Mouse (Mus musculus) stomach, embryonic 14.5 days (tissue): ENCODE data around the gene Cadps. TPM values are rescaled to one million over a fixed set of nuclear protein-coding genes. Genes with fewer than 3 reads are reported as not detected.

Source experiments
- ATAC-seq: fragments of 200-750 bp; cut with Nextera tagmentation; 2 replicates; pipeline ENCODE4 v1.8.0; 2017; ENCODE audit warnings: low read depth, moderate TSS enrichment; ENCODE audit not compliant: insufficient number of reproducible peaks, insufficient read depth, low FRiP score
- H3K27ac ChIP-seq: fragments of 300-500 bp; sonication (generic); 2 replicates; pipeline ENCODE4 v1.5.1; 2014; ENCODE audit warnings: mild to moderate bottlenecking, low read length, moderate library complexity, mixed read lengths
- H3K27me3 ChIP-seq: fragments of 300-500 bp; sonication (generic); 2 replicates; pipeline ENCODE4 v1.6.1; 2014; ENCODE audit warnings: low read length, control low read depth, mixed read lengths; ENCODE audit not compliant: control insufficient read depth, insufficient read depth
- H3K36me3 ChIP-seq: fragments of 300-500 bp; sonication (generic); 2 replicates; pipeline ENCODE4 v1.6.1; 2014; ENCODE audit warnings: mild to moderate bottlenecking, control low read depth, low read length, moderate library complexity, mixed read lengths; ENCODE audit not compliant: control insufficient read depth, insufficient read depth
- H3K4me1 ChIP-seq: fragments of 300-500 bp; sonication (generic); 2 replicates; pipeline ENCODE4 v1.6.1; 2014; ENCODE audit warnings: low read length, control low read depth, mixed read lengths; ENCODE audit not compliant: control insufficient read depth, insufficient read depth
- H3K4me2 ChIP-seq: fragments of 300-500 bp; sonication (generic); replicated peaks from 2 replicates; pipeline ENCODE4 v1.6.1; 2014; ENCODE audit warnings: low read depth, low read length, control low read depth
- H3K4me3 ChIP-seq: fragments of 300-500 bp; sonication (generic); 2 replicates; pipeline ENCODE4 v1.5.1; 2014; ENCODE audit warnings: low read depth, low read length, control low read depth
- H3K9ac ChIP-seq: fragments of 300-500 bp; sonication (generic); replicated peaks from 2 replicates; pipeline ENCODE4 v1.6.1; 2014; ENCODE audit warnings: low read depth, mild to moderate bottlenecking, control low read depth, low read length, moderate library complexity, mixed read lengths
- H3K9me3 ChIP-seq: fragments of 300-500 bp; sonication (generic); 2 replicates; pipeline ENCODE4 v1.6.1; 2016; ENCODE audit warnings: low read depth, low read length, control low read depth; ENCODE audit not compliant: control insufficient read depth
- WGBS: fragments of 180-500 bp; shearing (Covaris S2); extraction: QIAGEN DNeasy Blood & Tissue Kit; methylation state at CpG from one replicate; pipeline ENCODE4 v1.1.7; 2014; 5-methylcytosine and 5-hydroxymethylcytosine counted together
- polyA plus RNA-seq: library from polyadenylated mRNA; unstranded; fragments of >200 nt; fragmentation: Nextera tagmentation; extraction: Ambion mirVana; gene quantifications from 2 replicates; pipeline ENCODE4 v1.2.1, GENCODE M21; 2014

Gene Cadps
- polyA plus RNA-seq, 1 experiment from 2014 or later = 4.8 TPM

DNA sequence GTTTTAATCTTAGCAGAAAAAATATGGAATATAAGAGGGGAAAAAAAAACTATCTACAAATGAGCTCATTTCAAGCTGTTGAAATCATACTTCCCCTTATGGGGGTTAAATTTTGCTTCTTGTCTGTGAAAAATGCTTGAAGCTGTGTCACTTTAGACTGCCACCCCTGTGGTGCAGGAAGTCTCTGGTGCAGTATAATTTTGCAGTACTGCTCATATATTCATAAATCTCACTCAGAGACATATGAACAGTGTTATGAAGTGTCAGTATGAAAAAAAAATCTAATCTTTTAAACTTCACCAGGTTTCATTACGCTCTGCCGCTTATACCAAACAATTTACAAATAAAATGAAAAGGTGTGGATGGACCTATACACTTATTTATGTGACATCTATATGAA, 445.6 kb downstream of the Cadps start:
- no peak for ATAC-seq
- H3K9ac ChIP-seq = no peak overlapping the region

DNA sequence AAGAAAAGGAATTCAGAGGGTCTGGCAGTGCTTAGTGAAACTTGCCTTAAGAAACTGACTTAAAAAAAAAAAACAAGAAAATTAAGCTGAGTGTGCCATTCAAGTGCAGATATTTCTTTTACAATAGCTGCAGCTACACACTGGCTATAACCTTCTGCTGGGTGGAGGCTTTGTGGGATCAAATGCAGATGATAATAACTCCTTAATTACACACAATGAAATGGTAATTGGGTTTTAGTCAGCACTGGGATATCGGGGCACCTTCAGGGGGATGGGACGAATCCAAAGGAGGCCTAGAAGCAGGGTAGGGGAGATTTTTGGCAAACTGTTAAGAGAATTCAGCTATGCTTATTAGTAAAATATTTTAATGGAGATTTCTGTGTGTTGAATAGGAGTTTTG, 447.4 kb downstream of the Cadps start:
- ATAC-seq = no peak
- no peaks in the 10 kb centered on the region for H3K9me3 ChIP-seq
- no peak overlapping the region for H3K9ac ChIP-seq
- no peaks in the 10 kb centered on the region for H3K36me3 ChIP-seq
- no peaks in the 10 kb centered on the region for H3K4me1 ChIP-seq
- H3K27ac ChIP-seq = no peak overlapping the region
- H3K27me3 ChIP-seq = no peaks in the 10 kb centered on the region
- WGBS = 80% methylated on average over 2 of the region's 2 CpGs
- H3K4me2 ChIP-seq = no peak overlapping the region
- H3K4me3 ChIP-seq = no peak overlapping the region

More for the DNA sequence above, 445.6 kb downstream of the Cadps start:
- Histone ChIP-seq H3K4me1 (no peaks in the 10 kb centered on the region), H3K27ac (no peak overlapping the region), H3K4me3 (no peak overlapping the region), H3K4me2 (no peak overlapping the region), H3K27me3 (no peaks in the 10 kb centered on the region), H3K36me3 (no peaks in the 10 kb centered on the region), H3K9me3 (no peaks in the 10 kb centered on the region)
- whole genome bisulfite sequencing = 93% methylated on average over 2 of the region's 2 CpGs

DNA sequence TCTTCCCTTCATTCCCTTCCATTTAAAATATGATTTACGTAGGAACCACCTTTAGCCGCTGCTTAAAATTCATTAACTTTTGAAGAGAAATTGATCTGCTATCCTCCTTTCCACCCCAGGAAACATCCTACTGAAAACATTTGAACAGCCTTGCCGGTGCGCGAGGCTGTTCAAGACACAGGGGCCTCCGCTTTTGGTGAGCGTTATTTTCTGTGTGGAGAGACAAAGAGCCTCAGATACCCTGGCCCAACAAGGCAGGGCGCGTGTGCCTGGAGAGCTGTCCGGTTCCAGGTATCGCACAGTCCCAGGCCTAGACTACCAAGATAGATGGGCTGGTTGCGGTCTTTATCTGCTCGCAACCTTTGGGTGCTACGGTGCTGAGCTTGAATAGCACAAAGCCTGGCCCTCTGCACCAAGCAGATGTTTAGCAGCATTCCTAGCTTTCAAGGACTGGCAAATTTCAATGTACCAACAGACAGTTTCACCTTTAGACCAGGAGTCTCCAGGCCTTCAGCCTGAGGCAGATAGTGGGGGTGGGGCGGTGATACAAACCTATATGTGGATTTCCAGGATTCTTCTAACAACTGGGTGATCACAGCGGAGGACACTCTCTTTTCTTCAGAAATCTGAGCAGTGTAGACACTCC, 472.5 kb downstream of the Cadps start:
- Histone ChIP-seq H3K9me3 (no peaks in the 10 kb centered on the region), H3K27me3 (peaks cover 58% of the 10 kb centered on the region), H3K4me3 (no peak overlapping the region), H3K9ac (no peak overlapping the region), H3K27ac (no peak overlapping the region), H3K36me3 (no peaks in the 10 kb centered on the region), H3K4me2 (no peak overlapping the region), H3K4me1 (no peaks in the 10 kb centered on the region)
- no peak for ATAC-seq
- 11% methylated on average over 16 of the region's 16 CpGs for WGBS

DNA sequence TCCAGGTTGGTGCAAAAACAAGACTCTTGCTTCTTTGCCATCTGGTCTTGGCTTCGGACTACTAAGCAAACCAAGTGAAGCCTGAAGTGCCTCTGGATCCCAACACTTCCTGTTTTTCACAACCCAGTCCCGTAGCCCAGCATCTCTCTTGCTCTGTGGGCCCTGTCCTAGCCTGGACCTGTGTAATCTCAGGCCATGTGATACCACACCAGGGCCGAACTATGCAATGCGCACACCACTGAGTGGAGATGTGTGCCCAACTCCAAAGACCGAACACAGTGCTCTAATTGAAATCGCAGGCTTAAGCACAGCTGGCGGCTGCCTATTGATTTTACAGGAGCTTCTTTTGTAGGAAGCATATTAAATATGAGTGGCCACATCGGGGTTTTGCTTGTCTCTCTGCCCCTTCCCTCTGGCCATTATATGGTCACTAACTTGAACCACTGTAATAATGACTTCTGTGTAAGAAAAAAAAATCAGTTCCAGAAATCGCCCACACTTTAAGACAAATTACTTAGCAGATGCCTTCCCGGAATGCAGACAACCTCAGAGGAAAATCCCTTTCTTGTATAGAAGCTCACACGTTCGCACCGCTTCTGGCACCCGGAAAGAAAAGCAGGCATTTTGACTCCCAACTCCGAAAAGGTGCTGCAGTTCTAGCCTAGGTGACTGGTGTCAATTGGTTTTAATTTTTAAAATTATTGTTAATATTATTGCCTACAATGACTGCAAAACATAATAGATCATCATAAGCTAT, 473.4 kb downstream of the Cadps start:
- Histone ChIP-seq H3K4me3 (no peak overlapping the region), H3K9ac (no peak overlapping the region), H3K27me3 (peaks cover 67% of the 10 kb centered on the region), H3K4me2 (no peak overlapping the region), H3K4me1 (no peaks in the 10 kb centered on the region; the same call in 1 of the 2 replicates), H3K27ac (no peak overlapping the region), H3K9me3 (no peaks in the 10 kb centered on the region), H3K36me3 (no peaks in the 10 kb centered on the region)
- no peak for ATAC-seq
- 8% methylated on average over 15 of the region's 15 CpGs for WGBS

DNA sequence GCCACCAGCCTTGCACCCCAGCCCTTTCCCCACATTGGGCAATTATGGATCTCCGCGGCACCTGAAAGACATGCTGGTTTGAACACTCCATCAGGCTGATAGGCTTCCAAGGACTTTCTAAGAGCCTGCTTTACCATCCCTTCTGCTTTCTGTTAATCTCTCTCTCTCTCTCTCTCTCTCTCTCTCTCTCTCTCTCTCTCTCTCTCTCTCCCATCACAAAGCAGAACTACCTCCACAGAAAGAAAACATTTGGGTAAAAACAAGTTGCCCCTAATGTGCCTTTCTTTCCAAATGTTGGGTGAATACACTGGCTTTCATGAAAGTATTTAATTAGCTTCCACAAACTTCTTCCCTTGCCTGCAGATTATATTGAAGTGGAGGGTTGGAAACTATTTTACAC, 474.8 kb downstream of the Cadps start, which contains the start of gene Fezf2:
Gene Fezf2 (minus strand): TSS at position 101 of the 400 bp plus-strand sequence.
- Histone ChIP-seq H3K27ac (no peak within 1 kb of the TSS), H3K27me3 (peaks cover 79% of the 10 kb centered on the region), H3K4me2 (no peak within 1 kb of the TSS), H3K36me3 (no peaks in the 10 kb centered on the region), H3K9me3 (no peaks in the 10 kb centered on the region), H3K9ac (no peak within 1 kb of the TSS), H3K4me3 (no peak within 1 kb of the TSS), H3K4me1 (no peaks in the 10 kb centered on the region; the same call in 1 of the 2 replicates)
- no peak for ATAC-seq
- 3% methylated on average over 2 of the region's 2 CpGs for WGBS

DNA sequence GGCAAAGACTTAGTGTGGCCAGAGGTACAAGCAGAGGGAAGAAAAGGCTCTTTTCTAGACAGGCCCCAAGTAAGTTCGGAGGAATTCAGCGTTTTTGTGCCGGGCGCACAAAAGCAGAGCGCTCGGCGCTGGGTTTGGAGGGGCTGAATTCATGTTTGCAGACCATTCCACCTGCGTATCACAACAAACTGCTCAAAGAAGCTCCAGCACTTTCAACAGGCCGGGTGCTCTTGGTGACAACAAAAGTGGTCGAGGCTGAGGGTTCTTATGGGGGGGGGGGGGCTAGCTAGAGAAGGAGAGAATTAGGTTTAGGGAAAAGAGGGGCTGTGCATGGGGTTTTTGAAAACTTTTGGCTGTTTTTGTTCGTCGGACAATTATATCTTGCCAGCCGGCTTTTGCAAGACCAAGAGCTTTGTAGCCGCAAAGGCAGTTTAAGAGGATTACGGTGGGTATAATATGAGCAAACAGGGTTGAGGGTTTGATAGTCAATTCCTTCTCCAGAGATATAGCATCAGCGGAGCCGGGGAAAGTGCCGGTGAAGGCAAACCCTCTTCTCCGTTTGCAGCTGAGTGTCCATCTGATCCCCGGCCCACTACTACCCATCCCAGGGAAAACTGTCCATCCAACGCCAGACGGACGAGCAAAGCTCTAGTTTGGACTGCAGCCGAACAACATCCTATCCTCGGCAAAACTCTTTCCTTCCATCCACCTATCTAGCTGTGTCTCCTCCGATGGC, 475.8 kb downstream of the Cadps start:
- Histone ChIP-seq H3K9me3 (no peaks in the 10 kb centered on the region), H3K4me2 (peak overlapping the region; percentile 27), H3K27me3 (peaks cover 78% of the 10 kb centered on the region), H3K9ac (no peak overlapping the region), H3K4me3 (peak overlapping the region; percentile 8; the same call in 1 of the 2 replicates), H3K4me1 (no peaks in the 10 kb centered on the region; the same call in 1 of the 2 replicates), H3K36me3 (no peaks in the 10 kb centered on the region), H3K27ac (no peak overlapping the region)
- WGBS = 2% methylated on average over 26 of the region's 26 CpGs
- ATAC-seq = no peak

DNA sequence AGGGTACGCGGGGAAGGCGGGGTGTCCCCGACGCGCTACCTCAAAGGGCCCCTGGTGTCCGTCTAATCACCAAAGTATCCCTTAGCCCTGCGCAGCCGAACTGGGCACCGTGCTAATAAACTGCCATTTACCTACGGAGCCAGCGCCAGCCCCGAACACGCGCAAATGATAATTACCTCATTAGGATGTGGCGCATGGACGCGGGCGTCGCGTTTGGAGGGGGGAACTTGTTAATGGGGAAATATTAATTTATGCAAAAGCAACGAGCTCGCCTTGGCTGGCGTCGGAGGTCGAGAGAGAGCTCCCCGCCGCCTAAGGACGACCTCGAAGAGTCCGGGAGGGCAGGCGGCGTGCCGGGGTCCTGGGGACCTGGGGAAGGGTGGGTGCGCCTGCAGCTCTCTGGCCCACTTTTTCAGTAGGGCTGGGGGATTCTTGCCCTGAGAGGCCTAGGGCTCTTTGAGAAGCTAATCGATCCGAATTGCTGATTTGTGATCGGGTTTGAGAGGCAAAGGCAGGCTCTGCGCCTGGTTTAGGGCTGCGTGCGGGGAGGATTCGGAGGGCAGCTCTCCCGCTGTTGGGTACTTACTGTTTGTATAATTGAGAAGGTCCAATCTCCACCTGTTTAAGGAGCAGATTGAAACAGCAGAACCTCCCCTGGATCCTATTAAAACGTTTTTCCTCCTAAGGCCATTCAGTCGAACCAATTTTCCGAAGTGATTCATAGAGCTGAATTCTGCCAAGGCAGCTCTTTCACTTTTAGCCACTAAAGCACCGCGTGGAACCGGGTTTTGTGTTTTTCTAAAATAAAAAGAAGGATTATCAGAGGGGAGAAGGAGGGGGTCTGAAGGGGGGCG, 476.6 kb downstream of the Cadps start:
- no peak overlapping the region for H3K27ac ChIP-seq
- H3K9ac ChIP-seq = no peak overlapping the region
- no peaks in the 10 kb centered on the region; the same call in 1 of the 2 replicates for H3K4me1 ChIP-seq
- H3K36me3 ChIP-seq = no peaks in the 10 kb centered on the region
- ATAC-seq = no peak
- H3K27me3 ChIP-seq = peaks cover 80% of the 10 kb centered on the region
- whole genome bisulfite sequencing = under 1% methylated on average over 50 of the region's 50 CpGs
- peak overlapping the region; percentile 8; the same call in 1 of the 2 replicates for H3K4me3 ChIP-seq
- no peaks in the 10 kb centered on the region for H3K9me3 ChIP-seq
- H3K4me2 ChIP-seq = peak overlapping the region; percentile 27
